Mouse (Mus musculus) heart, embryonic 15.5 days (tissue): ENCODE data around the gene Zbp1. TPM values are rescaled to one million over a fixed set of nuclear protein-coding genes. Genes with fewer than 3 reads are reported as not detected.

Experiments used
- ATAC-seq: fragments of 200-750 bp; cut with Nextera tagmentation; replicated peaks from 2 replicates; pipeline ENCODE4 v1.8.0; 2017; ENCODE audit warnings: low read depth, moderate TSS enrichment; ENCODE audit not compliant: insufficient number of reproducible peaks, insufficient read depth, low FRiP score
- H3K27ac ChIP-seq: fragments of 300-500 bp; sonication (generic); 2 replicates; pipeline ENCODE4 v1.5.1; 2015; ENCODE audit warnings: mild to moderate bottlenecking, inconsistent platforms
- H3K27me3 ChIP-seq: fragments of 300-500 bp; sonication (generic); 2 replicates; pipeline ENCODE4 v1.6.1; 2015; ENCODE audit warnings: inconsistent platforms
- H3K36me3 ChIP-seq: fragments of 300-500 bp; sonication (generic); 2 replicates; pipeline ENCODE4 v1.6.1; 2015; ENCODE audit warnings: mild to moderate bottlenecking, inconsistent platforms
- H3K4me1 ChIP-seq: fragments of 300-500 bp; sonication (generic); replicated peaks from 2 replicates; pipeline ENCODE4 v1.6.1; 2015; ENCODE audit warnings: inconsistent platforms
- H3K4me2 ChIP-seq: fragments of 300-500 bp; sonication (generic); 2 replicates; pipeline ENCODE4 v1.6.1; 2015; ENCODE audit warnings: inconsistent platforms, mild to moderate bottlenecking, moderate library complexity
- H3K4me3 ChIP-seq: fragments of 300-500 bp; sonication (generic); 2 replicates; pipeline ENCODE4 v1.5.1; 2015; ENCODE audit warnings: mild to moderate bottlenecking, inconsistent platforms
- H3K9ac ChIP-seq: fragments of 300-500 bp; sonication (generic); 2 replicates; pipeline ENCODE4 v1.6.1; 2015; ENCODE audit warnings: mild to moderate bottlenecking, inconsistent platforms
- H3K9me3 ChIP-seq: fragments of 300-500 bp; sonication (generic); replicated peaks from 2 replicates; pipeline ENCODE4 v1.6.1; 2016; ENCODE audit warnings: inconsistent platforms
- WGBS: fragments of 180-500 bp; shearing (Covaris S2); methylation state at CpG from one replicate; pipeline ENCODE4 v1.1.7; 2015; ENCODE audit warnings: mixed read lengths; 5-methylcytosine and 5-hydroxymethylcytosine counted together
- polyA plus RNA-seq: library from polyadenylated mRNA; unstranded; fragments of >200 nt; fragmentation: Nextera tagmentation; extraction: Ambion mirVana; gene quantifications from 2 replicates; pipeline ENCODE4 v1.2.1, GENCODE M21; 2015

The Zbp1 gene
- polyA plus RNA-seq, 1 experiment from 2014 or later, result 0.68 TPM

- 80% methylated on average over 20 of the region's 20 CpGs for WGBS
- no peak overlapping the region for H3K4me3 ChIP-seq
- H3K9ac ChIP-seq, result no peak overlapping the region
- H3K9me3 ChIP-seq, result no peaks in the 10 kb centered on the region
- H3K27me3 ChIP-seq, result no peaks in the 10 kb centered on the region
- H3K4me1 ChIP-seq, result peaks cover 74% of the 10 kb centered on the region
- no peaks in the 10 kb centered on the region for H3K36me3 ChIP-seq
- no peak overlapping the region for H3K4me2 ChIP-seq
- no peak for ATAC-seq
- no peak overlapping the region for H3K27ac ChIP-seq
Observed at GRCm38 (mm10) chr2:173245258-173245657, 26.5 kb upstream of the Zbp1 start.

- Histone ChIP-seq H3K4me1 (peaks cover 66% of the 10 kb centered on the region), H3K9me3 (no peaks in the 10 kb centered on the region), H3K4me3 (no peak overlapping the region), H3K4me2 (no peak overlapping the region), H3K27ac (no peak overlapping the region), H3K9ac (no peak overlapping the region), H3K36me3 (no peaks in the 10 kb centered on the region), H3K27me3 (no peaks in the 10 kb centered on the region)
- ATAC-seq, result no peak
- 67% methylated on average over 3 of the region's 3 CpGs for WGBS
Observed at GRCm38 (mm10) chr2:173244108-173244507, 25.4 kb upstream of the Zbp1 start.

- H3K9ac ChIP-seq, result no peak overlapping the region
- peaks cover 67% of the 10 kb centered on the region for H3K4me1 ChIP-seq
- no peaks in the 10 kb centered on the region for H3K27me3 ChIP-seq
- H3K4me2 ChIP-seq, result no peak overlapping the region
- ATAC-seq, result no peak
- H3K4me3 ChIP-seq, result no peak overlapping the region
- WGBS, result 68% methylated on average over 9 of the region's 9 CpGs
- no peak overlapping the region for H3K27ac ChIP-seq
- no peaks in the 10 kb centered on the region for H3K9me3 ChIP-seq
- no peaks in the 10 kb centered on the region for H3K36me3 ChIP-seq
Observed at GRCm38 (mm10) chr2:173243616-173244015, 24.9 kb upstream of the Zbp1 start.

GRCm38 (mm10) chr2:173242874-173243273, 24.2 kb upstream of the Zbp1 start:
- no peak overlapping the region for H3K4me3 ChIP-seq
- no peaks in the 10 kb centered on the region for H3K27me3 ChIP-seq
- H3K9me3 ChIP-seq, result no peaks in the 10 kb centered on the region
- no peaks in the 10 kb centered on the region for H3K36me3 ChIP-seq
- no peak overlapping the region for H3K27ac ChIP-seq
- peaks cover 67% of the 10 kb centered on the region for H3K4me1 ChIP-seq
- ATAC-seq, result no peak
- no peak overlapping the region for H3K9ac ChIP-seq
- 43% methylated on average over 12 of the region's 12 CpGs for WGBS
- H3K4me2 ChIP-seq, result no peak overlapping the region

- Histone ChIP-seq H3K4me1 (peaks cover 67% of the 10 kb centered on the region), H3K9ac (no peak overlapping the region), H3K27me3 (no peaks in the 10 kb centered on the region), H3K27ac (no peak overlapping the region), H3K36me3 (no peaks in the 10 kb centered on the region), H3K4me3 (no peak overlapping the region), H3K4me2 (no peak overlapping the region), H3K9me3 (no peaks in the 10 kb centered on the region)
- 61% methylated on average over 9 of the region's 9 CpGs for WGBS
- no peak for ATAC-seq
Observed at GRCm38 (mm10) chr2:173240738-173241137, 22.0 kb upstream of the Zbp1 start.

- ATAC-seq, result no peak
- Histone ChIP-seq H3K4me3 (no peak overlapping the region), H3K4me2 (no peak overlapping the region), H3K4me1 (peaks cover 74% of the 10 kb centered on the region), H3K9me3 (no peaks in the 10 kb centered on the region), H3K27me3 (no peaks in the 10 kb centered on the region), H3K9ac (no peak overlapping the region; the same call in 1 of the 2 replicates), H3K36me3 (no peaks in the 10 kb centered on the region; the same call in 1 of the 2 replicates), H3K27ac (peak overlapping the region; percentile 10; the same call in 1 of the 2 replicates)
- 35% methylated on average over 14 of the region's 14 CpGs for WGBS
Observed at GRCm38 (mm10) chr2:173238522-173238921, 19.8 kb upstream of the Zbp1 start.

GRCm38 (mm10) chr2:173235435-173236332, 17.0 kb upstream of the Zbp1 start:
- WGBS, result 39% methylated on average over 8 of the region's 8 CpGs
- Histone ChIP-seq H3K27ac (peak overlapping the region; percentile 60), H3K27me3 (no peaks in the 10 kb centered on the region), H3K36me3 (peaks cover 20% of the 10 kb centered on the region), H3K4me1 (peaks cover 61% of the 10 kb centered on the region), H3K4me3 (no peak overlapping the region), H3K4me2 (0 out of 2 replicates have a peak overlapping the region, but pooled peaks have one; percentile 3), H3K9me3 (no peaks in the 10 kb centered on the region), H3K9ac (no peak overlapping the region)
- ATAC-seq, result 0 out of 2 replicates have a peak, but pooled peaks have one; percentile 20

GRCm38 (mm10) chr2:173232766-173233099, 14.0 kb upstream of the Zbp1 start:
- Histone ChIP-seq H3K27ac (no peak overlapping the region), H3K9ac (no peak overlapping the region), H3K4me1 (peaks cover 52% of the 10 kb centered on the region), H3K4me3 (no peak overlapping the region), H3K36me3 (peaks cover 33% of the 10 kb centered on the region), H3K4me2 (no peak overlapping the region), H3K9me3 (no peaks in the 10 kb centered on the region), H3K27me3 (no peaks in the 10 kb centered on the region)
- WGBS, result 90% methylated on average over 8 of the region's 8 CpGs
- ATAC-seq, result no peak

- WGBS, result 84% methylated on average over 22 of the region's 22 CpGs
Observed at GRCm38 (mm10) chr2:173232065-173232765, 13.5 kb upstream of the Zbp1 start.

GRCm38 (mm10) chr2:173229578-173230224, 11.0 kb upstream of the Zbp1 start:
- H3K4me1 ChIP-seq, result peaks cover 29% of the 10 kb centered on the region
- WGBS, result 11% methylated on average over 10 of the region's 10 CpGs
- no peak overlapping the region for H3K9ac ChIP-seq
- H3K4me2 ChIP-seq, result 0 out of 2 replicates have a peak overlapping the region, but pooled peaks have one; percentile 12
- no peak overlapping the region for H3K4me3 ChIP-seq
- H3K36me3 ChIP-seq, result peaks cover 46% of the 10 kb centered on the region
- H3K27me3 ChIP-seq, result no peaks in the 10 kb centered on the region
- H3K27ac ChIP-seq, result peak overlapping the region; percentile 46; the same call in 1 of the 2 replicates
- ATAC-seq, result peak; percentile 83
- H3K9me3 ChIP-seq, result no peaks in the 10 kb centered on the region

More at GRCm38 (mm10) chr2:173232065-173232765, 13.5 kb upstream of the Zbp1 start:
- Histone ChIP-seq H3K9ac (no peak overlapping the region), H3K4me1 (peaks cover 47% of the 10 kb centered on the region), H3K4me3 (no peak overlapping the region), H3K4me2 (no peak overlapping the region), H3K27me3 (no peaks in the 10 kb centered on the region), H3K27ac (no peak overlapping the region), H3K36me3 (peaks cover 35% of the 10 kb centered on the region), H3K9me3 (no peaks in the 10 kb centered on the region)
- ATAC-seq, result no peak

GRCm38 (mm10) chr2:173228567-173228966, 9.8 kb upstream of the Zbp1 start:
- Histone ChIP-seq H3K9me3 (no peaks in the 10 kb centered on the region), H3K4me3 (no peak overlapping the region), H3K27ac (no peak overlapping the region), H3K9ac (no peak overlapping the region), H3K27me3 (no peaks in the 10 kb centered on the region), H3K4me1 (peaks cover 22% of the 10 kb centered on the region), H3K4me2 (no peak overlapping the region), H3K36me3 (peaks cover 46% of the 10 kb centered on the region)
- ATAC-seq, result no peak
- WGBS, result 91% methylated on average over 8 of the region's 8 CpGs
